Mouse (Mus musculus) limb, embryonic 14.5 days (tissue): Measurements from ENCODE around the gene Ptprs. TPM values are rescaled to one million over a fixed set of nuclear protein-coding genes. Genes with fewer than 3 reads are reported as not detected.

Experiments
- ATAC-seq: fragments of 200-750 bp; cut with Nextera tagmentation; 2 replicates; pipeline ENCODE4 v1.8.0; 2017; ENCODE audit warnings: low read depth, moderate number of reproducible peaks, moderate TSS enrichment; ENCODE audit not compliant: low FRiP score
- DNase-seq: peaks from one replicate; pipeline ENCODE4 v3.0.0-alpha.2; 2015; ENCODE audit warnings: low spot score
- H3K27ac ChIP-seq: fragments of 300-500 bp; sonication (generic); replicated peaks from 2 replicates; pipeline ENCODE4 v1.5.1; 2014; ENCODE audit warnings: low read depth, mild to moderate bottlenecking, low read length, moderate library complexity, mixed read lengths
- H3K27me3 ChIP-seq: fragments of 300-500 bp; sonication (generic); 2 replicates; pipeline ENCODE4 v1.6.1; 2014; ENCODE audit warnings: low read length, mixed read lengths; ENCODE audit not compliant: control insufficient read depth, insufficient read depth
- H3K36me3 ChIP-seq: fragments of 300-500 bp; sonication (generic); 2 replicates; pipeline ENCODE4 v1.6.1; 2014; ENCODE audit warnings: mild to moderate bottlenecking, low read length, moderate library complexity, mixed read lengths; ENCODE audit not compliant: control insufficient read depth, insufficient read depth
- H3K4me1 ChIP-seq: fragments of 300-500 bp; sonication (generic); 2 replicates; pipeline ENCODE4 v1.6.1; 2014; ENCODE audit warnings: antibody characterized with exemption, low read length, mixed read lengths; ENCODE audit not compliant: control insufficient read depth, insufficient read depth
- H3K4me2 ChIP-seq: fragments of 300-500 bp; sonication (generic); replicated peaks from 2 replicates; pipeline ENCODE4 v1.6.1; 2014; ENCODE audit warnings: low read depth, mild to moderate bottlenecking, low read length, moderate library complexity; ENCODE audit not compliant: severe bottlenecking
- H3K4me3 ChIP-seq: fragments of 300-500 bp; sonication (generic); replicated peaks from 2 replicates; pipeline ENCODE4 v1.5.1; 2014; ENCODE audit warnings: low read length
- H3K9ac ChIP-seq: fragments of 300-500 bp; sonication (generic); 2 replicates; pipeline ENCODE4 v1.6.1; 2014; ENCODE audit warnings: mild to moderate bottlenecking, low read depth, low read length, moderate library complexity; ENCODE audit not compliant: severe bottlenecking
- H3K9me3 ChIP-seq: fragments of 300-500 bp; sonication (generic); 2 replicates; pipeline ENCODE4 v1.6.1; 2016; ENCODE audit warnings: low read length; ENCODE audit not compliant: control insufficient read depth
- POLR2A ChIP-seq: fragments of 200-500 bp; IDR thresholded peaks from 2 replicates; pipeline ENCODE4 v1.8.0; 2012; ENCODE audit warnings: inconsistent platforms, mild to moderate bottlenecking, moderate library complexity, borderline replicate concordance; ENCODE audit not compliant: insufficient read depth, insufficient read length; ENCODE audit errors: extremely low read depth
- WGBS: fragments of 180-500 bp; shearing (Covaris S2); extraction: QIAGEN DNeasy Blood & Tissue Kit; methylation state at CpG from one replicate; pipeline ENCODE4 v1.1.7; 2014; 5-methylcytosine and 5-hydroxymethylcytosine counted together
- polyA plus RNA-seq, 2 experiments: library from polyadenylated mRNA; depleted of rRNA in 1 of 2; stranded (reverse) in 1 of 2; unstranded in 1 of 2; fragments of >200 nt; fragmentation: Nextera tagmentation in 1 of 2; extraction: Ambion mirVana in 1 of 2; gene quantifications; 2 replicates each; pipeline versions ENCODE4 v1.2.1 to v1.2.3; 2012 to 2014

Ptprs gene
- polyA plus RNA-seq, 2 experiments = 116 to 483 TPM

DNA sequence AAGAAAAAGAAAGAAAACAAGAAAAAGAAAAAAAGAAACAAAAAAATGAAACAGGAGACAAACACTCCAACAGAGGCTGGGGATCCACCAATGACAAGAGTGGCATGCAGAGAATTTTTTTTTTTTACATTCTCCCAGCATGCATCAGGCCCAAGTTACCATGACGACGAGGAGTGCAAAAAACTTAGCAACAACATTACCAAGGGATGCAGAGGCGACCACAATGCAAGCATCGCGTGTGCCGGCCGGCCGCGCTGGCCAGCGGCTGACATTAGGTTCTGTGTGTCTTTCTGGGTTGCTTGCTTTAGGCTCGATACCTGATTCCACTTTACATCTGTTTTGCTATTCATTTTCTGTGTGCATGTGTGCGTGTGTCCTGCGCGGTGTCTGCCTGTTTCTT lies 30.9 kb downstream of the Ptprs start:
- peak; percentile 49; the same call in 1 of the 2 replicates for ATAC-seq
- H3K9me3 ChIP-seq = no peaks in the 10 kb centered on the region
- no peak overlapping the region for H3K9ac ChIP-seq
- TF ChIP-seq POLR2A = no peak
- H3K4me2 ChIP-seq = no peak overlapping the region
- H3K27me3 ChIP-seq = no peaks in the 10 kb centered on the region
- DNase-seq = no peak
- 78% methylated on average over 14 of the region's 14 CpGs for WGBS
- no peak overlapping the region for H3K27ac ChIP-seq
- H3K4me3 ChIP-seq = no peak overlapping the region
- H3K4me1 ChIP-seq = no peaks in the 10 kb centered on the region
- H3K36me3 ChIP-seq = peaks cover 82% of the 10 kb centered on the region

GRCm38 (mm10) chr17:56444771-56445170 lies 31.5 kb downstream of the Ptprs start:
- no peak overlapping the region for H3K9ac ChIP-seq
- peaks cover 76% of the 10 kb centered on the region for H3K36me3 ChIP-seq
- no peak overlapping the region for H3K27ac ChIP-seq
- no peaks in the 10 kb centered on the region for H3K9me3 ChIP-seq
- no peak overlapping the region for H3K4me2 ChIP-seq
- no peak overlapping the region for H3K4me3 ChIP-seq
- no peak for TF ChIP-seq POLR2A
- 97% methylated on average over 3 of the region's 3 CpGs for WGBS
- H3K4me1 ChIP-seq = no peaks in the 10 kb centered on the region
- no peaks in the 10 kb centered on the region for H3K27me3 ChIP-seq
- ATAC-seq (no peak), DNase-seq (no peak)

- Histone ChIP-seq H3K4me1 (no peaks in the 10 kb centered on the region), H3K4me3 (no peak overlapping the region), H3K9me3 (no peaks in the 10 kb centered on the region), H3K36me3 (peaks cover 73% of the 10 kb centered on the region), H3K27me3 (no peaks in the 10 kb centered on the region), H3K9ac (no peak overlapping the region), H3K4me2 (no peak overlapping the region), H3K27ac (no peak overlapping the region)
- 82% methylated on average over 5 of the region's 5 CpGs for WGBS
- TF ChIP-seq POLR2A = no peak
- ATAC-seq (no peak), DNase-seq (no peak)
Observed at GRCm38 (mm10) chr17:56443341-56443795, 32.9 kb downstream of the Ptprs start.

GRCm38 (mm10) chr17:56442316-56442715 lies 34.0 kb downstream of the Ptprs start:
- no peak for TF ChIP-seq POLR2A
- Histone ChIP-seq H3K9me3 (0 out of 2 replicates have a peak, but pooled peaks cover 4% of the 10 kb centered on the region), H3K4me2 (no peak overlapping the region), H3K9ac (no peak overlapping the region), H3K27ac (no peak overlapping the region), H3K4me3 (no peak overlapping the region), H3K4me1 (no peaks in the 10 kb centered on the region), H3K36me3 (peaks cover 73% of the 10 kb centered on the region), H3K27me3 (no peaks in the 10 kb centered on the region)
- DNase-seq = no peak
- WGBS = 81% methylated on average over 6 of the region's 6 CpGs
- ATAC-seq = no peak

DNA sequence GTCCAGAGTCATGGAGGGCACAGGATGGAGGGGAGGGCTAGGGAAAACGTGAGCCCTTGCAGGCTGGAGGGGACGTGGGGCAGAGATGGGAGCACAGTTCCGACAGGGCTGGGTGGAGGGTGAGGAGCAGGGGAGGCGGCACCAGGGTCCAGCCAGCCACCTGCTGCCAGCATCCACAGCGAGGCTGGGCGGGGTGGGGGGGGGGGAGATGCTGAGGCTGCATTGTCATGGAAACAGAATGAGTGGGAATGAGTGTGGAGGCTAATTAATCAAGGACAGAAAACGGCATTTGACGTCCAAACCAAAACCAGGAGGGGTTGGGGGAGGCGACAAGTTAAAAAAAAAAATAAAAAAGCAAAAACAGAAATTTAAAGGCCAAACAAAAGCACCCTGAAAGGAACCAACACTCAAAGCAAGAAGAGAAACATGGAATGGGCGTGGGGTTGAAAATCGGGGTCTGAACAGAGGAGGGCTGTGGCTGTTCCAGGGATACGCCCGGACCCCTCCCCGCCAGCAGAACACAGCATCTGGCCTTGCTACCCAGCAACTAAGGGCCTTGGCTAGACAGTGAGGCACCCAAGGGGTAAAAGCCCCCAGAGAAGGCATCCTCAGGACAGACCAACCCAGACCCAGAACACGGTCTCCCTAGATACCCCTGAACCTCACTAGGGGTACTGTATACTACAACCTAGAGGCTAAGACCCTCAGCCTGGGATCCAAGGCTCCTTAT lies 36.4 kb downstream of the Ptprs start:
- Histone ChIP-seq H3K27me3 (no peaks in the 10 kb centered on the region), H3K4me1 (no peaks in the 10 kb centered on the region), H3K9ac (no peak overlapping the region), H3K4me3 (no peak overlapping the region), H3K36me3 (peaks cover 81% of the 10 kb centered on the region), H3K27ac (no peak overlapping the region), H3K4me2 (no peak overlapping the region), H3K9me3 (peaks cover 11% of the 10 kb centered on the region; the same call in 1 of the 2 replicates)
- TF ChIP-seq POLR2A = no peak
- DNase-seq = no peak
- ATAC-seq = no peak
- WGBS = 76% methylated on average over 15 of the region's 15 CpGs

DNA sequence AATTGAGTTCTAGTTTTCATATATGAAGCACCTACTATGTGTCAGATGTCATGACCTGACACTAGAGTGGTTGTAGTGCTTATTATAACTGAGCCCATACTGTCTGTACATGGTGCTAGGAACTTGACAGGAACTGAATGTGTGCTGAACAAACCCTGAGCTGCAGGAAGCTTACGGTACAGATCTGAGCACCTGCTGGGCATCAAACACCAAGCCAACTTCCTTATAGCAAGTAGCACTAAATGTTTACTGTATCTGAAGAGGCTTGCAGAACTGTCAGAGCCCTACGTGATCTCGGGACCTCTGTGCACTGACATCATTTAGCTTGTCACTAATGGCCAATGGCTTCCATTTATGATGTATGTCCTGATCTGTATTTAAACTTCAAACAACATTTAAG lies 44.7 kb downstream of the Ptprs start:
- no peak for DNase-seq
- no peak overlapping the region for H3K4me3 ChIP-seq
- TF ChIP-seq POLR2A = no peak
- peaks cover 78% of the 10 kb centered on the region for H3K36me3 ChIP-seq
- no peak overlapping the region for H3K9ac ChIP-seq
- no peaks in the 10 kb centered on the region for H3K4me1 ChIP-seq
- 88% methylated on average over 3 of the region's 3 CpGs for whole genome bisulfite sequencing
- ATAC-seq = no peak
- 0 out of 2 replicates have a peak, but pooled peaks cover under 1% of the 10 kb centered on the region for H3K9me3 ChIP-seq
- no peaks in the 10 kb centered on the region for H3K27me3 ChIP-seq
- H3K4me2 ChIP-seq = no peak overlapping the region
- no peak overlapping the region for H3K27ac ChIP-seq
